Mouse (Mus musculus) NIH3T3 (cell line): ENCODE measurements around the gene Rac1.
"Not testable (repeated sequence)": the region's sequence is repeated elsewhere in the genome, so short reads cannot be mapped to it uniquely, and the experiment has no call there.

Experiments used
- DNase-seq: peaks from one replicate; pipeline ENCODE4 v3.0.0-alpha.2; 2012; ENCODE audit warnings: low read depth

Rac1 gene

GRCm38 (mm10) chr5:143525454-143526225, 2.2 kb downstream of the Rac1 start:
- DNase-seq: no peak

DNA sequence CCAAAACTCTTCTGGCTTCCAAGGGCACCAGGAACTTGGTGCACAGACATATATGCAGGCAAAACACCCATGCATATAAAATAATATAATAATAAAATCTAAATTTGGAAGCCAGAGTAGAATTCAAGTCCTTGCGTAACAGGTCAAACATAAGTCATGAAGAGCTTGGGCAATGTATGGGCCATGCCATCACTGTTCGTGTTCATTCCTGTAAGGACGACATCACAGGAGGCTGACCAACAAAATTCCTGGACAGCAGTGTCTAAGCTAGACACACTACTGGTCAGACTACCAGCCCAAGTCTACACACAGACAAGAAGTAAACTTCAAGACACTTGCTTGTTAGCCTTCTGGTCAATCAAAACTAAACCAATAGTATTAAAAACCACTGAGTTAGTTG, 5.0 kb downstream of the Rac1 start:
- peak; percentile 65 for DNase-seq

DNA sequence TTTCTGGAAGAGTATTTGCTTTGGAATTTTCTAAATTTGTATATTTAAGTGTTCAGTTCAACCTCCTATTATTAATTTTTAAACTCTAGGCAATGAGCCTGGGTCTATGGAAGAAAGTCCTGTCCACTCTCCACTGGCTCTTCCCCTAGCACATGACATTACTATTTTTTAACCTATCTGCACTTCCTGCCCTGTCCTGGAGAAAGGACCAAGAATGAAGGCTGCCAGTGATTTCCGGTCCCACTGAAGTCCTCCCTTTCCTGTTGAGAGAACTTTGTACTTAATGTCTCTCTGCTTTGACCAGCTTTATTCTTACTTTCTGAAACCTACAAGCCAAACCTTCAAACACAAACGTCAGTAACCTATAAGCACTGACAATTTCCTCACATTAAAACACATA, 7.4 kb downstream of the Rac1 start:
- no peak for DNase-seq

DNA sequence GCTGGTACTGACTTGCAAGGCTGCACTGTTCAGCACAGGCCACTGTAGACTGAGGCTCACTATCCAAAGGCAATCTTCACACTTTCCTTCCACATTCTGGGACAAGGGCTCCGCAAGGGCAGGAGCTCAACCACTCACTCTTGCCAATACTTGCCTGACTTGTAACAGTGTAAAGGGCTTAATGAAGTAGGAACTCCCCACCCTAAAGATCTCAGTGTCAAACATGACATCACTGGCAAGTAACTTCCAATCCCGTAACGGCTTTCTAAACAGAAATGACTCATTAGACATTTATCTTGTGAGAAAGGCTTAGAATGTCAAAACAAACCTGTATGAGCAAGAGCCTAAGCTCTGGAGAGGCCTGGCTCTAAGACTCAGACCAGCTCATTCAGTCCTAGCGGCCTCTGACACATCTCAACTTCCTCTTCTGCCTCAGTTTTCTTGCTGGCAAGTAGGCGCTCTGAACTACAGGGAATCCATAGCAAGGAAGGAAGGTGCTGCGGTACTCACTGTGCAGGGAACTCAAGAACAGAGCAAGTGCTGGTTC, 9.7 kb downstream of the Rac1 start:
- peak; percentile 79 for DNase-seq

DNA sequence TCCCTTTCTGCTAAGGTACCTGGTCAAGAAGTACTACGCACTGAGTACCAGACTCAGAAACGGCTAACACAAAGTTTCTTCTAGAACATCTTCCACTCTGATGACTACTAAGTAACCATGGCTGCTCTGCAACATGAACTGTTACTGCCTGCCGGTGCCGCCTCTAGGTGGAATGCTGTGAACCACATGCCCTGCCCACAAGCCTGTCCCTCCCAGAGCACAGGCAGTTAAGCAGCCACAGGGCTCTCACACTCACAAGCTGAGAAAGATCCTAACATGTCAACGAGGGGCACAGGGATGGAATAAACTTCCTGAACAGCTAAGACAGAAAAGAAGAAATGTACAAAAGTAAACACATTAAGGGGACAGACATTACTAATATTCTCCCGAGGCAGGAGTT, 10.4 kb downstream of the Rac1 start:
- DNase-seq: no peak

DNA sequence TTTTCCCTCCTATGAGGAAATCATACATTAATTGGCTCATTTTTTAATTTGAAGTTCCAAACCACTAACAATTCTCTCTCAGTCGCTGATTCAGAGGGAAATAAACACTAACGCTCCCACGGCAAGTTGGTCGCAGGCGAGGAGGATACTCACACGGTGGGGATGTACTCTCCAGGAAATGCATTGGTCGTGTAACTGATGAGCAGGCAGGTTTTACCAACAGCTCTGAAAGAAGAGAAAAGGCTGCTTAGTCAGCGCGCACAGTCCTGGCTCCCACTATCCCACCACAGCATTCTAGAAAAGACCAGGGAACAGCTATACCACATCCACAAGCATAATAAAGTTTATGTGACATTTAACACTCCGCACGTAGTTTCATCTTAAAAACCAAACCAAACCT, 10.8 kb downstream of the Rac1 start:
- no peak for DNase-seq

GRCm38 (mm10) chr5:143514878-143515277, 13.0 kb downstream of the Rac1 start:
- DNase-seq: no peak

GRCm38 (mm10) chr5:143512305-143512704, 15.5 kb downstream of the Rac1 start:
- DNase-seq: no peak

DNA sequence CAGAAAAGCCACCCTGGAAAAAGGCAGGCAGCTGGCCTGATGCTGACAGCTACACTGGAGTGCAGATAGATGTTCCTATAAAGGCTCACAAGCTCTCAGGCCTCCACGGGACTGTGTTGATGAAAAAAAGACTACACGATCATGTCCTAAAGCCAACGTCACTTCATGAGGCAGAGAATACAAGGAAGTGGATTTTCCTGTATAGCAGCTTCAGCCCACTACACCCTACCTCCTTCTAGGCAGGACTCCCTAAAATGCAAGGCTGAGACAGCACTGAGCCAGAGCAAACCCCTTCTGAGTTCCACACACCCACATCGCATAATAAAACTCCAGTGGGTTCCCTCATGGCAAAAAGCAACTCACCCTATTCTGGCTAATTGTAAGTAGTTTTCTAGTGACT, 16.3 kb downstream of the Rac1 start:
- DNase-seq: no peak

DNA sequence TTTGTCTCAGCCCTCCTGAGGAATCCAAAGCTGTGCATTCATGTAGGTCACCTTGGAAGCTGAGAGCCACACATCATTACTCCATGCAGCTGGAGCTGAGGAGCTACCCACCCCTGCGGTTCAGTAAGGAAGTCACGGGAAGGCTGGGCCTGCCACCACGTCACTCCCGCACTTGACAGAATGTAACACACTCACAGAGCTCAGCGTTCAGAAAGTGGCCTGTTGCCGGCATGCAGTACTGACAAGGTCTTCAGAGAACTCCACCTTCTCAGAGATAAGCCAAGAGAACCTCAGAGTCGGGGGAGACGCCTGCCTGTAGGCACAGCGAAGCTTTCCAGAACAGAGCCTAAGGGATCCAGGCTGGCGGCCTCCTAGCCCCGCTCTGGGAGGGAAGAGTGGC, 18.1 kb downstream of the Rac1 start:
- DNase-seq: no peak

- no peak for DNase-seq
Observed at GRCm38 (mm10) chr5:143509294-143509693, 18.5 kb downstream of the Rac1 start.

DNA sequence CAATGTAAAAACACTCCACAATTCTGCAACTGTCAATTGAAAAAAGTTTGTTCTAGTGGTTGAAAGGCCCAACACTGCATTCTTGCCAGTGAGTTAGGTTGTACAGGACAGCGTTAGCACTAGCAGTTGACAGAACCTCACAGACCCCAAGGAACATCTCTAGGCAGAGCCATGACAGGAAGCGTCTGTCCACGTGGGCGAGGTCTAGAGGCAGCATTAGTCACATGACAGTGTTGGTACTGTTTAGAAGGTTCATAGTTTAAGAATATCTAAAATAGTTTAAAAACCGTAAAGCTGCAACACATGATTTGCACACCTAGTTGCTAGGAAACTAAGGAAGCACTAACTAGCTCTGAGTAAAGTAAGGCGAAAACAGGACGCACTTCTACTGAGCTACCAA, 22.3 kb downstream of the Rac1 start:
- no peak for DNase-seq

GRCm38 (mm10) chr5:143505056-143505455, 22.8 kb downstream of the Rac1 start:
- DNase-seq: no peak

GRCm38 (mm10) chr5:143504453-143504852, 23.4 kb downstream of the Rac1 start:
- DNase-seq: peak; percentile 63

- no peak for DNase-seq
Observed at GRCm38 (mm10) chr5:143503740-143504139, 24.1 kb downstream of the Rac1 start.

- DNase-seq: no peak
Observed at GRCm38 (mm10) chr5:143502899-143503557, 24.8 kb downstream of the Rac1 start.

DNA sequence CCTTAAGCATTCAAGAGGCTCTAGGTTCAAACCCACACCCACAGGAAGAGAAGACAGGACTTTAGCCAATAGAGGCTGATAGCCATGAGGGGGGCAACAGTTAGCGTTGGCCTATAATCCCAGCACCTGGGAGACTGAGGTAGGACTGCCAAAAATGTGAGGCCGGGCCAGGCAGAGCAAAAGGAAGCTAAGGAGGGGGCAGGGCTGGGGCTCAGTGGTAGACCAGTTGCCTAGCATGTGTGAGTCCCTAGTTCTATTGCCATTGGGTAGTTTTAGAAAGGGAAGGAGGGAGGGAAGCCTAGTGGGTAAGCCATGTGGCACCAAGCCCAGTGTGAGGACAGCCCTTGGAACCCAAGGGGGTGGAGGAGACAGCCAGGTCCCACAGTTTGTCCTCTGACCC, 26.2 kb downstream of the Rac1 start:
- DNase-seq: no peak

GRCm38 (mm10) chr5:143501140-143501539, 26.7 kb downstream of the Rac1 start:
- DNase-seq: no peak

- DNase-seq: not testable (repeated sequence)
Observed at GRCm38 (mm10) chr5:143500711-143501110, 27.1 kb downstream of the Rac1 start.

DNA sequence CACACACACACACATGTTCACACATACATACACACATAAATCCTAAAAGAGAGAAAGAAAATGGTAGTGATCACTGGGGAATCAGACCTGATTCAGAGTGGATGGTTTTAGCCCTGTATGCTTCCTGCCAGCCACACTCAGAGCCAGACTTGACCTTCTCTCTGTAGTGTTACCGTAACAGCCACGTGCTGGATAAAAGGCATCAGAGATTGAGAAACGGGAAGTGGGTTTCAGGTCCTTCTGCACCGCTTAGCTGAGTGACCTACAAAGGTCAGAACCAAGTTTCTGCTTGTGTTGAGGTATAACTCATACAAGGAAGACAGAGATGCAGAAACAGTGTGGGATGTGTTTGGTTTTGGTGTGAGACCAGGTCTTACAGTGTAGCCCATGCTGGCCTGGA, 28.1 kb downstream of the Rac1 start:
- no peak for DNase-seq

DNA sequence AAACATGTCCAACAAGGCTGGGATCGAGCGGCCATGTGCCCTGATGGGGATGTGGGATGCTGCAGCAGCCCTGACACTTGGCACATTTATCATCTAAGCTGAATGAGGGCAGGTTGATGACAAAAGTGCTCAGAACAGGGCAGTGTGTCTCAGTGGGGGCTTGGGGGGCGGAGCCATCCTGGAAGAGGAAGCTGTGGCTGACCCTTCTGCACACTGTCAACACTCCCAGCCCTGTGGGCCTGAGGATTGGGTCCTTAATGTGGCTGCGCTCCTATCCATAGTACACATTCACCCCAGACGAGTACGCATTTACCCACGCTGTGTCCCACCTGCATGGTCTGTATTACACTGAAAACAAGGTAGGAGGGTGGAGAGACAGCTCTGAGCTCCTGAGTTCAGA, 28.6 kb downstream of the Rac1 start:
- no peak for DNase-seq

GRCm38 (mm10) chr5:143497451-143497850, 30.4 kb downstream of the Rac1 start:
- peak; percentile 33 for DNase-seq

GRCm38 (mm10) chr5:143495708-143496107, 32.1 kb downstream of the Rac1 start:
- no peak for DNase-seq

- DNase-seq: no peak
Observed at GRCm38 (mm10) chr5:143493163-143493562, 34.7 kb downstream of the Rac1 start.
